Mouse (Mus musculus): ENCODE data around the gene Zcchc7. TPM values are rescaled to one million over a fixed set of nuclear protein-coding genes. Genes with fewer than 3 reads are reported as not detected.

Zcchc7 gene
- polyA plus RNA-seq (2015; fragmentation: Illumina TruSeq; extraction: RNeasy Lipid Tissue Mini Kit (QIAGEN cat#74804); ENCODE audit: low read depth, low replicate concordance) = 32.5 TPM

GRCm38 (mm10) chr4:44755553-44756133 is at the start of gene Zcchc7:
Zcchc7 (plus strand) TSS chr4:44755877.

GRCm38 (mm10) chr4:44709740-44710700 is 45.7 kb upstream of the Zcchc7 start, which contains the start of gene Pax5:
Pax5 (minus strand) TSS chr4:44710487.

GRCm38 (mm10) chr4:44981280-44981973 is 225.8 kb downstream of the Zcchc7 start, which contains the start of gene Grhpr:
Grhpr (plus strand) TSS chr4:44981395.

Other genes starting within 250 kb of the Zcchc7 start
- gene Pax5, start 45.4 kb upstream of the Zcchc7 start, polyA plus RNA-seq (2015; fragmentation: Illumina TruSeq; extraction: RNeasy Lipid Tissue Mini Kit (QIAGEN cat#74804); ENCODE audit: low read depth, low replicate concordance) = 0.59 TPM
- gene Grhpr, start 225.5 kb downstream of the Zcchc7 start, polyA plus RNA-seq (2015; fragmentation: Illumina TruSeq; extraction: RNeasy Lipid Tissue Mini Kit (QIAGEN cat#74804); ENCODE audit: low read depth, low replicate concordance) = 49.3 TPM

All from brain, adult 10 weeks (tissue).